Mouse (Mus musculus): ENCODE measurements around the gene Nucb2.

The Nucb2 gene

DNA sequence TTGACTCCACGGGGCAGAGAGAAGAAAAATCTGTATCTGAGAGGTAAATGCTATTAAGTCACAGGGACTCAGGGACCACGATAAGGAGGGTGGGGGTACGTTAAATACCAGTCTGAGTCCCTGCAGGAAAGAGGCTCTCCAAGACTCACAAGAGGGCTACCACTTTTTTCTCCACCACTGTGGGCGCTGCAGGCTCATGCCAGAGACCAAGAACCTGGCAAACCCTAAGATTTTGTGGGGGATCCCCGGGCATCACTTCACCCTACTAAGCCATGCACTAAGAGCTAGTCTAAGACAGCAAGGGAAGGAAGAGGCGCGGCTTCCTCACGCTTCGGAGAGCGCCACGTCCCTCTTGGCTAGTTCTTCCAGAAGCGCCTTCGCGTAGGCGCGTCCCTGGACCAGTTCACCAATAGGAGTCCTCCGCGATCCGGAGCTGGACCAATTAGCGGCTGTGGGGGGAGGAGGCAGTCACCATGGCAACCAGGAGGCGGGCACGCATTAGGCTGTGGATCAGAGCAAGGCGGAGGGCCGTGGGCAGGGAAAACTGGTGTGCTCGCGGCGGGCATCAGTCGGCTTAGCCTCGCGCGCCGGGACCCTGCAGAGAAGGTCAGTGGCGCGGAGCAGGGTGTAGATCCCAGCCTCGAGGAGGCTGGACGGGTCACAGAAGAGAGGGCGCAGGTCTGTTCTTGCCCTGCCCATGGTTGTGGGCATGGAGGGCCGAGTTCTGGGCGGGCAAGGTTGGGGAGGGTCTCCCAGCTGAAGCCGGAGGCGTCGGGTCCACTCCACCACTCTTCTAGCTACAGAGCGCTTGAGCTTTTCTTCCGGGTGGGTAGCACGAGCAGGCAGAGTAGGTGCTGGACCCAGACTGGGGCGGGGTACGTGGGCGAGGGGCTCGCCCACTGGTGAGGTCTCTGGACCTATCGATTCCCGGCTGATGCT, at the start of gene Nucb2:
TSS of gene Nucb2 (plus strand) at position 491 of the 939 bp plus-strand sequence.
- DNase-seq, result peak; percentile 97

- no peak for DNase-seq
Observed at GRCm38 (mm10) chr7:116456964-116457363, 47.2 kb upstream of the Nucb2 start.

DNA sequence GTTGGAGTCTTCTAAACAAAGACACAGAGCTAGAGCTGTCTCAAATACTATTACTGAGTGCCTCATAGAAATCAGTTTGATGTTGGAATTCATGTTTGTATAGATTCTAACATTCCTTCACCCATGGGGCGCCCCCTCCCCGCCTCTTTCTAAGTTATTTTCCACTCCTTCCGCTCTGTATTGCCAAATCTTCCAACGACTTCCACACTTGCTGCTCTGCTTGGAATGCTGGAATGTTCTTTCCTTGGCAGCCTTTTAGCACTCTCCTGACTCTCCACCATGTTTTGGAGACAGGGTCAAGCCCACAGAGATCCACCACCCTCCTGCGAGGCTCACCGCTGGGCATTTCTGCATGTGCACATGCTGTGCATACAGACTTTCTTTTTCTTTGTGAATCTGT, 46.8 kb upstream of the Nucb2 start:
- DNase-seq, result no peak

DNA sequence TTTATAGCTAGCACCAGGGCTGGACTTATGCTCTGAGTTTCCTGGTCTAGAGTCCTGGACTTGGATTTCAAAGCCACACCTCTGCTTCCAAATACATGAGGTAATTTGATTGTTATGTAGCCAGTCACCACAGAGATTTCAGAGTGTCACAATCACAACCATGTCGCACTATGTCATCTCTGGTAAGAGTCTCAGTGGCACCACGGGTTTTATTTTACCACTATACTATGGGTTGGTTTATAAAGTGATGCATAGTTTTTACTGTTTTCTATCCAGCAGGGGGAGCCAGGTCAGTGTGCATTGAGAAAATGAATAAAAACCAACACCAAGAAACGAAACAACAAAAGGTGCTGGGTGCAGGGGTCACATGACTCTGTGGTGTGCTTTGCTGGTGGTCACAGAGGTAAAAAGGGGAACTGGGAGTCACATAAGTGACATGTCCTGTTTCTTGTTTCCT, 45.2 kb upstream of the Nucb2 start:
- DNase-seq, result no peak

DNA sequence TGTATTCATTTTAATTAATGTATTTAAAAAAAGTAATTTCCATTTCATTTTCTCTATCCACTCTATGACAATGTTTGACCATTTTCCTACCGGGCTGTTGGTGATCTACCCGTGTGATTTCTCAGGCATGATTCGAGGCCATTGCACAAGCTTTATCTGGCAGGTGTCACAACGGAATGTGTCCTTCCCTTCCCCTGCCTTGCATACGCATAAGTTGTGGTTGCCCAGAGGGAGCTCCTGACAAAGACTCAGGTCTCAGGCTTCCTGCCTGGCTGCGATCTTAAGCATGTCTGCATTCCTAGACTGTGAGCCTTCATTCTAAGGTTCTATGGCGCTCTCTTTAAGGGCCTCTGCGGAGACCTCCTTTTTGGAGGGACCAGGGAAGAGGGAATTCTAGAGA, 42.1 kb upstream of the Nucb2 start:
- no peak for DNase-seq

- no peak for DNase-seq
Observed at GRCm38 (mm10) chr7:116475836-116476235, 28.3 kb upstream of the Nucb2 start.

DNA sequence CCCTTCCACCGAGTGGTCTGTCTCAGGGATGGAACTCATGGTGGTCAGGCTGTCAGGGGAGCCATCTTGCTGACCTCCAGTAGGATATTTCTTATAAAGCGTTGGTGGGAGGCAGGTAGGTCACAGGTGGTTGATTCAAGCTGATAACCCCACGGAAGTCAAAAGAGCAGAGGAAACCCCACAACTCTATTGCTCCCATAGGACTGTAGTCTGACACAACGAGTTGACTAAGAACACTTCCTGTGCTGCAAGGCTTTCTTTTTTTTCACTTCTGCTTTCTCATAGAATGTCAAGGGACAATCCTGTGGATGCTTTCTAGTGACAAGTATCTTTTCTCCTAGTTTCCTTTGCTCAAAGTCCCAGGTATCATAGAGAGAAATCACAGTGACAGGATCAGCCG, 27.9 kb upstream of the Nucb2 start:
- no peak for DNase-seq

GRCm38 (mm10) chr7:116483106-116483505, 21.1 kb upstream of the Nucb2 start:
- DNase-seq, result peak; percentile 4

DNA sequence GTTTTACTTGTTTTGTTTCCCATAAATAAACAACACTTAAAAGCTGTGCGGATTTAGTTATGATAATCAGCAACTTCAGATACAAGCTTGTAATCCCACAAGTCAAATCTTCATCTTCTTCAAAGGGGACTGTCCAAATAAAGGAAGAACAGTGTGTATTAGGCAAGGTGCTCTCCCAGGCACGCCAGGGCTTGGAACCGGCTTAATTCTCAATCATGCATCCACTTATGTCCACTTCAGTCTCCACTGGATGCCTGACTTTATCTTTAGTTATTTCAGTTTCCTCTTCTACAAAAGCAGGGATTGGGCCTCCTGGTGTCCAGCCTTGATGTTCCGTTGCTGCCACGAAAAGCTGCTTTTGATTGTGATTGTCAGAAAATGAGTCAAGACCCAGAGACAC, 20.4 kb upstream of the Nucb2 start:
- no peak for DNase-seq

DNA sequence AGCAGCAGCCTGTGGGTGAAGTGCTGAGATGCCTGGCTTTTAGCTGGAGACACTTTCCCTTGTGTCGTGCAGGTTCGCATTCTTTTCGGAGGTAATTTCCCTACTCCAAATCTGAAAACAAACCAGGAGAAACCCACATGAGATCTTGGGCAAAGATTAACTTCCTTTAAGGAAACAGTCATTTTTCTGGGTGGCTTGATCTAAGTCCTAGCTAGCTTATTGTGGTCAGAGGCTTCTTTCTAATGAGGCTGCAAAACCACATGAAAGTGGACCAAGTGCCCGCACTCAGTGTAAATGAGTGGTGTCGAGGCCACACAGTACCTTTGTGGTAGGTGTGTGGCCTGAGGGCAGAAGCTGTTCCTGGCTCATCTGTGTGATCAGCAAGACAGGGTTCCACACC, 20.0 kb upstream of the Nucb2 start:
- DNase-seq, result no peak

- DNase-seq, result no peak
Observed at GRCm38 (mm10) chr7:116485062-116485601, 19.0 kb upstream of the Nucb2 start.

- DNase-seq, result no peak
Observed at GRCm38 (mm10) chr7:116491113-116491512, 13.1 kb upstream of the Nucb2 start.

DNA sequence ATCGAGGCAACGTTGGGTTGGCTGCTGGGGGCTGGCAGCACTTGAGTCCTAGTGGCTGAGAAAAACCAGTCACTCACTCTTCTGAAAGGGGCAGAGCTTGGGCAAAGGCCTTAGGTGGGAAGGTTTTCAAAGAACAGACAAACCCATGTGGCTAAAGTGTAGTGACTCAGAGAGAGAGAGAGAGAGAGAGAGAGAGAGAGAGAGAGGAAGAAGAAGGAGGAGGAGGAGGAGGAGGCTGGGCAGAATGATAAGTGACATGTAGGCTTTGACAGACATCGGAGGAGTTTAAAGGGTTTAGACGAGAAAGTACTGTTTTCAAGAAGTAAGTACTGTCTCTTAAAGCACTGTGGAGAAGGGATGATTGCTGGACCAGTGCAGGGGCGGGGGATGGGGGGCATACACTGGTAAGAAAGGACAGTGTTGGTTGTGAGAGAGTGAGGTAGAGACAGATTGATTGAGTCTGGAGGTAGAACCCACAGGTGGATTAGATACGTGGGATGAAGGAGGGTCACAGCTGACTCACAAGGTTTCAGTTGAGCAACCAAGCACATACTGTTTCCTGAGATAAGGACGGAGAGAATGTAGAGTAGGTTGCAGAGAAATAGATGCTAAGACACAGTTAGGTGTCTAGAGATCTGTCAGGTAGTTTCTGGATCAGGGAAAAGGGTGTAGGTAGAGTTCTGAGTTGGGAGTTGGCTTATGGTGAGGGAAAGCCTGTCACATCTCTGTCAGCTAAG, 10.7 kb upstream of the Nucb2 start:
- DNase-seq, result no peak

- no peak for DNase-seq
Observed at GRCm38 (mm10) chr7:116494618-116495017, 9.6 kb upstream of the Nucb2 start.

- no peak for DNase-seq
Observed at GRCm38 (mm10) chr7:116496760-116497159, 7.4 kb upstream of the Nucb2 start.

- DNase-seq, result no peak
Observed at GRCm38 (mm10) chr7:116504818-116505170, 625 bp downstream of the Nucb2 start.

- DNase-seq, result no peak
Observed at GRCm38 (mm10) chr7:116514030-116514429, 9.9 kb downstream of the Nucb2 start.

- no peak for DNase-seq
Observed at GRCm38 (mm10) chr7:116514546-116514945, 10.4 kb downstream of the Nucb2 start.

DNA sequence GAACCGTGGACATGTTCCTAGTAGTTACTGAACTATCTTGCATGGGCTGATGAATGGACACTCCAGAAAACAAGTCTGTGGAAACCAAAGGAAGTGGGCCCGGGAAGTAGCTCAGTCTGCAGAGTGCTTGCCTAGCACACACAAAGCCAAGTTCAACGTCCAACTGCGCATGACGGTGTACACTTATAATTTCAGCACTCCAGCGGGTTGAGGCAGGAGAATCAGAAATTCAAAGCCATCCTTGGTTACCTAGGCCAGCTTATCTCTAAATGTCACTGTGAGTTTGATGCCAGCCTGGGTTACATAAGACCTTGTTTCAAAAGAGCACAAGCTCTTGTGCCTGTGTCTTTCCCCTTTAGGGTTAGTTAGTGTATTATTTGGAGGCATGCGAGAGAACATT, 10.9 kb downstream of the Nucb2 start:
- no peak for DNase-seq

DNA sequence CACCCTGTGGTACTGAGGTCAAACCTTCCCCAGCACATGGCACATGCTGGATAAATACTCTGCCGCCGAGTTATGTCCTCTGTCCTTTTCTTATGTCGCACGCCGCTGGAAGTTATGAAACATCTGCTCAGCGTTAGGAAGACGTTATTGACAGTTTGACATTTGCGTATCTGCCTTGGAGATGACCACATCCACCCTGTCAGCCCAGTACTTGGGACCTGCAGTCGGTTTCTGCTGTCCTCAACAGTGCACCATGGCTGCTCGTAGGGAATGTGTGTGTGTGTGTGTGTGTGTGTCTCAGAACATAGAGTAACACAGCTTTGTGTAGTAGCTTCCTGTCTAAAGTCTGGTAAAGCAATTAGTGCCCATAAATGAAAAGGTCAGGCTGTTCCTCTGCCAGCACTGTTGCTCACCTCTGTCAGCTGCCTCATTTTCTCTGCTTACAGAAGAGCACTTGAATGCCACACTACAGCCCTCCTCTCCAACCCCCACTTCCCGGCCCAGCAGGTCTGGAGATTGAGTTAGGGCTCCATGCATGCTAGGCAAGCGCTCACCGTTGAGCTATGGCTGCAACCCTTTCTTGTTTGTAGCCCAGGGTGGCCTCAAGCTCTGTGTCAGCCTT, 11.5 kb downstream of the Nucb2 start:
- no peak for DNase-seq

- DNase-seq, result no peak
Observed at GRCm38 (mm10) chr7:116517240-116517639, 13.1 kb downstream of the Nucb2 start.

DNA sequence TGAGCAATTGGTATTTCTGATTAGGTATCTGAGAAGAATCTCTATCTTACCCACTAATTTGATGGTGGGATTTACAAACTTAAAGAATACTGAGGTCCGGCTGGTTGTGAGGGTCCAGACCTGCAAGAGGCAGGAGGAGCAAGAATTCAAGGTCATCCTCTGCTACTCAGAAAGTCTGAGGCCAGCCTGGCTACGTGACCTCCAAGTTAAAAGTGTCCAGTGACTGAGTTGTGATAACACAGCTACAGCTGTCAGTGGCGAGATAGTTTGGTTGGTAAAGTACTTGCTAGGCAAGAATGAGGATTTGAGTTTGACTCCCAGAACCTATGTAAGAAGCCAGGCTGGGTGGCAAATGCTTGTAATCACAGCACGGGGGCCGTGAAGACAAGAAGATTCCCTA, 14.0 kb downstream of the Nucb2 start:
- DNase-seq, result no peak

DNA sequence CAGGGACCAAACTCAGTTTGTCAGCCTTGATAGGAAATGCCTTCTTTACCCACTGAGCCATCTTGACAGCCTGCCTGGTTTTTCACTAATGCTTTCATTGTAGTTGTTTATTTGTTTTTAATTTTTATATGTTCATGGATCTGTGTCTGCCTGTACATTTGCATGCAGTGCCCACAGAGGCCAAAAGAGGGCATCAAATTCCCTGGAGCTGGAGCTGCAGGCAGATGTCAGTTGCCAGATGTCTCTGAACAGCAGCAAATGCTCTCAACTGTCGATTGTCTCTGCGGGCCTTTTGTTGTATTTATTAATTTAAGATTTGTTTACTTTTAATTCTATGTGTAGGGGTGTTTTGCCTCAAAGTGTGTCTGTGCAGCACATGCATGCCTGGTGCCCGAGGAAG, 15.6 kb downstream of the Nucb2 start:
- DNase-seq, result no peak
